Mouse (Mus musculus): ENCODE data around the gene Pitx3.

- TF ChIP-seq GATA1 (IDR thresholded peaks at IDR 0.05; ENCODE audit: low read length) (no peak), TAL1 (IDR thresholded peaks at IDR 0.05; ENCODE audit: low read length) (no peak)
Observed at GRCm38 (mm10) chr19:46131283-46131682, 16.8 kb downstream of the Pitx3 start.
